Mouse (Mus musculus) embryonic facial prominence, embryonic 15.5 days (tissue): ENCODE measurements around the gene Smim14. TPM values are rescaled to one million over a fixed set of nuclear protein-coding genes. Genes with fewer than 3 reads are reported as not detected.

Experiments used
- ATAC-seq: fragments of 200-750 bp; cut with Nextera tagmentation; 2 replicates; pipeline ENCODE4 v1.8.0; 2017; ENCODE audit warnings: low read depth, moderate TSS enrichment; ENCODE audit not compliant: insufficient number of reproducible peaks, low FRiP score, low TSS enrichment
- H3K27ac ChIP-seq: fragments of 300-500 bp; sonication (generic); replicated peaks from 2 replicates; pipeline ENCODE4 v1.5.1; 2015; ENCODE audit warnings: mild to moderate bottlenecking, inconsistent platforms
- H3K27me3 ChIP-seq: fragments of 300-500 bp; sonication (generic); 2 replicates; pipeline ENCODE4 v1.6.1; 2015; ENCODE audit warnings: inconsistent platforms
- H3K36me3 ChIP-seq: fragments of 300-500 bp; sonication (generic); 2 replicates; pipeline ENCODE4 v1.6.1; 2015; ENCODE audit warnings: mild to moderate bottlenecking, inconsistent platforms
- H3K4me1 ChIP-seq: fragments of 300-500 bp; sonication (generic); 2 replicates; pipeline ENCODE4 v1.6.1; 2015; ENCODE audit warnings: inconsistent platforms
- H3K4me2 ChIP-seq: fragments of 300-500 bp; sonication (generic); replicated peaks from 2 replicates; pipeline ENCODE4 v1.6.1; 2015; ENCODE audit warnings: mild to moderate bottlenecking, inconsistent platforms
- H3K4me3 ChIP-seq: fragments of 300-500 bp; sonication (generic); replicated peaks from 2 replicates; pipeline ENCODE4 v1.5.1; 2015; ENCODE audit warnings: mild to moderate bottlenecking, inconsistent platforms
- H3K9ac ChIP-seq: fragments of 300-500 bp; sonication (generic); 2 replicates; pipeline ENCODE4 v1.6.1; 2015; ENCODE audit warnings: inconsistent platforms
- H3K9me3 ChIP-seq: fragments of 300-500 bp; sonication (generic); replicated peaks from 2 replicates; pipeline ENCODE4 v1.6.1; 2016; ENCODE audit warnings: inconsistent platforms
- WGBS: fragments of 180-500 bp; shearing (Covaris S2); methylation state at CpG from one replicate; pipeline ENCODE4 v1.1.7; 2015; 5-methylcytosine and 5-hydroxymethylcytosine counted together
- polyA plus RNA-seq: library from polyadenylated mRNA; unstranded; fragments of >200 nt; fragmentation: Nextera tagmentation; extraction: Ambion mirVana; gene quantifications from 2 replicates; pipeline ENCODE4 v1.2.1, GENCODE M21; 2015

Smim14 gene
- polyA plus RNA-seq, 1 experiment from 2014 or later: 142 TPM

DNA sequence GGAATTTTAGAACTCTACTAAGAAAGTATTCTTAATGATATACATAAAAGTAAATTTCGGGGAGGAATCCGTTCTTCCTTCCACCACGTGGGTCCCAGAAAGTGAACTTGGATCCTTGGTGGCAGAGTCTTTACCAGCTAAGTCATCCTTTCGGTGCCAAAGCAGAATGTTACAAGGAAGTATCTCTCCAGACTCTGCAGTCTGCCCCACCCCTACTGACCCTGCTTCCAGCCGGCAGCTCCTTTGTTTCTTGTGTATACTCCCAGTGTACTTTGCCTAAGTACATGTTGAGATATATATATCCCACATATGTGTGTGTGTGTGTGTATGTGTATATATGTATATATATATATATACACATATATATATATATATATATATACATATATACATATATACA lies 107.5 kb downstream of the Smim14 start:
- Histone ChIP-seq H3K4me1 (peaks cover 6% of the 10 kb centered on the region), H3K27me3 (no peaks in the 10 kb centered on the region), H3K4me3 (no peak overlapping the region), H3K27ac (no peak overlapping the region), H3K36me3 (peaks cover 28% of the 10 kb centered on the region), H3K4me2 (no peak overlapping the region), H3K9me3 (no peaks in the 10 kb centered on the region), H3K9ac (no peak overlapping the region)
- WGBS: 84% methylated on average over 5 of the region's 5 CpGs
- no peak for ATAC-seq

DNA sequence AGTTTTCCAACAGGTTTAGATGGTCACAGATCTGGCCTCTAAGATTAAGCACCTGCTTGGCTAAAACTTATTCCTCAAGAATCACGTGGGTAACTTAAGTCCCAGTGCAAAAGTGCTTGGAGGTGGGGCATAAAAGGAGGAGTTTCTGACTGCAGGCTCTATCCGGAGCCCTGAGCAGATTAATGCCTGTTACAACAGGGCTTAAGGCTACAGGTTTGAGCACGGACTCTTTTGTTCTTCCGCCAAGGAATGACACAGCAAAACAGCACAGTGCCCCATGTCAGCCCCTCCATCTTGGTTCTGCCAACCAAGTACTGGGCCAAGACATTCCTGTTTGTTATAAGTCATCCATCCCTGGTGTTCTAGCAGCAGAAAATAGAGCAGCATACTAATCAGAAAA lies 108.7 kb downstream of the Smim14 start:
- Histone ChIP-seq H3K9ac (no peak overlapping the region), H3K4me3 (no peak overlapping the region), H3K36me3 (peaks cover 39% of the 10 kb centered on the region), H3K27ac (no peak overlapping the region), H3K4me2 (no peak overlapping the region), H3K9me3 (no peaks in the 10 kb centered on the region), H3K27me3 (no peaks in the 10 kb centered on the region), H3K4me1 (no peaks in the 10 kb centered on the region; the same call in 1 of the 2 replicates)
- WGBS: 34% methylated on average over 4 of the region's 4 CpGs
- ATAC-seq: no peak

- Histone ChIP-seq H3K9ac (no peak overlapping the region), H3K36me3 (peaks cover 67% of the 10 kb centered on the region), H3K4me3 (no peak overlapping the region), H3K9me3 (no peaks in the 10 kb centered on the region), H3K27me3 (no peaks in the 10 kb centered on the region), H3K4me1 (no peaks in the 10 kb centered on the region), H3K27ac (no peak overlapping the region), H3K4me2 (no peak overlapping the region)
- 89% methylated on average over 5 of the region's 5 CpGs for WGBS
- no peak for ATAC-seq
Observed at GRCm38 (mm10) chr5:65425251-65425650, 111.7 kb downstream of the Smim14 start.

GRCm38 (mm10) chr5:65424215-65424614 lies 112.8 kb downstream of the Smim14 start:
- WGBS: 89% methylated on average over 6 of the region's 6 CpGs
- H3K9me3 ChIP-seq: no peaks in the 10 kb centered on the region
- ATAC-seq: no peak
- H3K27ac ChIP-seq: no peak overlapping the region
- H3K4me2 ChIP-seq: no peak overlapping the region
- H3K27me3 ChIP-seq: no peaks in the 10 kb centered on the region
- H3K4me1 ChIP-seq: no peaks in the 10 kb centered on the region
- H3K4me3 ChIP-seq: no peak overlapping the region
- peaks cover 72% of the 10 kb centered on the region for H3K36me3 ChIP-seq
- H3K9ac ChIP-seq: no peak overlapping the region

DNA sequence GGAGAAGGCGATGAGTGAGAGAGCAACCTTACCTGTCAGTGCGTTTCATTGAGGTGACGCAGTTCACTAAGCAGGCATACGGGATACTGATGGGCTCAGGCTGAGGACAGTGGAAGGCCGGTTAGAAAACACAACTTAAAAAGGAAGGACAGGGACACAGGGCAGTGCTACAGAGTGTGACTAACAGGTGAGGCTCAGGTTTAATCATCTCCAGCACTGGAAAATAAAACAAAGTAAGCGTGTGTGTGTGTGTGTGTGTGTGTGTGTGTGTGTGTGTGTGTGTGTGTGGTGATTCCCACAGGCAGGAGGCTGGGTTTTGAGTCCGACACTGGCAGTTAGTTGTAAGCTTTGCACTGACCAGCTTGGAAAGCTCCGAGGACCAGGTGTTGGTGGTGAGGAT lies 114.2 kb downstream of the Smim14 start:
- Histone ChIP-seq H3K36me3 (peaks cover 84% of the 10 kb centered on the region), H3K4me2 (no peak overlapping the region), H3K4me3 (no peak overlapping the region), H3K9me3 (no peaks in the 10 kb centered on the region), H3K4me1 (no peaks in the 10 kb centered on the region), H3K27me3 (no peaks in the 10 kb centered on the region), H3K27ac (no peak overlapping the region), H3K9ac (no peak overlapping the region)
- no peak for ATAC-seq
- 91% methylated on average over 8 of the region's 8 CpGs for WGBS

DNA sequence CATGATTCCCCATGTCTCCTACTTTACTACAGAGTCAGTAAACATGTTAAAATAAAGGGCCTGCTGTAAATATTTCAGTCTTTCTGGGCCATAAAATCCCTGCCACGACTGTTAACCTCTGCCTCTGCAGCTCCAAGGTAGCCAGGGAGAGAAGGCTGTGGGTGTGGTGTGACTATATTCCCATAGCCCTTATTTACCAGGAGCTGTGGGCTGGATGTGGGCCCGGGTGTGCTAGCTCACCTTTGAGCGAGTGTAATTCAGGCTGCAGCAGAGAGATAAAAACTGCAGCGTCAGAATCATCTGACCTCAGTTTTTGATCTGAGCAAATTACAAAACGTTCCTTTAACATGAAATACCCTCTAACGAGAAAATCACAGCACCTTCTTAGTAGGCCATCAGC lies 116.2 kb downstream of the Smim14 start:
- H3K4me1 ChIP-seq: peaks cover 7% of the 10 kb centered on the region
- no peak for ATAC-seq
- H3K9ac ChIP-seq: no peak overlapping the region
- 75% methylated on average over 6 of the region's 6 CpGs for WGBS
- H3K4me2 ChIP-seq: no peak overlapping the region
- H3K36me3 ChIP-seq: peaks cover 86% of the 10 kb centered on the region
- no peak overlapping the region for H3K4me3 ChIP-seq
- no peaks in the 10 kb centered on the region for H3K9me3 ChIP-seq
- no peaks in the 10 kb centered on the region for H3K27me3 ChIP-seq
- no peak overlapping the region for H3K27ac ChIP-seq

GRCm38 (mm10) chr5:65419136-65419535 lies 117.8 kb downstream of the Smim14 start:
- peaks cover 15% of the 10 kb centered on the region for H3K4me1 ChIP-seq
- no peaks in the 10 kb centered on the region for H3K9me3 ChIP-seq
- no peak overlapping the region for H3K4me2 ChIP-seq
- no peak overlapping the region for H3K4me3 ChIP-seq
- H3K27me3 ChIP-seq: no peaks in the 10 kb centered on the region
- no peak overlapping the region for H3K9ac ChIP-seq
- 63% methylated on average over 10 of the region's 10 CpGs for WGBS
- ATAC-seq: no peak
- no peak overlapping the region for H3K27ac ChIP-seq
- H3K36me3 ChIP-seq: peaks cover 74% of the 10 kb centered on the region

DNA sequence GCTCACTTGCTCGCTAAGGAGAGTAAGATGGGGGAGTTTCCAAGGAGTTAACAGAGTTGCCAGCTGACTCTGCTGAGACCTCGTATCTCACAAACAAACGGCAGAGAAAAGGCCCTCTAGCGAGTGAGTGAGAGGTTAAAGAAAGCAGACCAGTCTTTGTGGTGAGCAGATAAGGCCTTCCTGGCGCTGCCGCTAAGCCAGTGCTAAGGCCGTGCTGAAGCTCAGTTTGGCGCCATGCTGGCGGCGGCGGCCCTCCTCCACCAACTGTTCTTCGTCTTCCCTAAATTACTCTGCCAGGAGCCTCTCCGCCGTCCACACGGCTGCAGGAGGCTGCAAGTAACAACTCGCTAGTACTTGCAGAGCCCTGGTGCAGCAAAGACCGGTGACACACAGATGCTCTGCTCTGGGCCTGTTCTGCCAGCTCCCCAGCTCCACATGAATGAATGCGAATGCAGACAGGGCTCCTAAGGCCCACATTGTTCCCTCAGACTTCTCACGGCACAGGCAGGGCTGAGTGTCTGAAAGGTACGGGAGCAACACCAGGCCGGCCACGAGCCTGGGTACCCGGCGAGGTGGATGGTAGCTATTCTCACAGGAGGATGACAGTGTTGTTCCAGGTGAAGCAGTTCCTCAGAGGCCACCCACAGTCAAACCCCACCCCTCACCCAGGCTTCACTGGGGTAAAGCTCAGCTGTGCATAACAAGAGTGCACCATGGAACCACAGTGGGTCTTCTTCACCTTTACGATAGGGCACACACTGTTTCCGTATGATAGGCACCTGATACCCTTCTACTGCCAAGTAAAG lies 121.1 kb downstream of the Smim14 start:
- ATAC-seq: peak; percentile 78
- Histone ChIP-seq H3K36me3 (peaks cover 54% of the 10 kb centered on the region), H3K4me3 (no peak overlapping the region), H3K4me2 (peak overlapping the region; percentile 17; the same call in 1 of the 2 replicates), H3K27me3 (no peaks in the 10 kb centered on the region), H3K9ac (no peak overlapping the region), H3K4me1 (peaks cover 15% of the 10 kb centered on the region), H3K27ac (peak overlapping the region; percentile 83), H3K9me3 (no peaks in the 10 kb centered on the region)
- WGBS: 21% methylated on average over 26 of the region's 26 CpGs

GRCm38 (mm10) chr5:65407989-65408388 lies 129.0 kb downstream of the Smim14 start:
- peaks cover 60% of the 10 kb centered on the region for H3K36me3 ChIP-seq

DNA sequence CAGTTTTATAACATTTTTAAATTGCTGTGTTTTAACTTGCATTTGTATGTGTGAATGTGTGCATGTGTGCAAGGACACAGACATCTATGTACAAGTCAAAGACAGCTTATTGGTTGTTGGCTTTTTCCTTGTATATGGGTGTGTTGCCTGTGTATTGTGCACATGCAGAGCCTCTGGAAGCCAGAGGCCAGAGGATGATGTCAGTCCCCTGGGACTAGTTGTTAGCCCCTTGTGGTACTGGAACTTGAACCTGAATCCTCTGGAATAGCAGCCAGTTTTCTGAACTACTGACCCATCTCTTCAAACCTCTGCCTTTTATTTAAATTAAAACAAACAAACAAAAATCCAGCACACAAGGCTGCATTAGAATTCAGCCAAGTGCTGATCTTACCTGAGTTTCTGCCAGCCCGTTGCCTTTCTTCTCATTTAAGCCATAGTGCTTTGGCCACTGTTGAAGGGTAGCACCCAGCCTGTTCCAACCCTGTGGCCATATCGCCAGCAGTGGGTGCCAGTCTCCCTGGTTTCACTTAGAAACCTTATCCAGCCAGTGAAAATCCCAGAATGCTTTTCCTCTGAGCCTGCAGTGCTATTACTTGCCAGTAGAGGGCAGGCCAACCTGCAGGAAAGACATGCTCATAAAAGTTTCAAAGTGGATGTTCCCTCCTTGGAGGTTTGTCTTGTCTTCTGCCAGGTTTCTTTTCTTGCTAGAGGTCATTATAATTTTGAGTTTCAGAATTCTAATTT lies 135.6 kb downstream of the Smim14 start:
- no peak overlapping the region for H3K27ac ChIP-seq
- no peak overlapping the region for H3K4me3 ChIP-seq
- no peaks in the 10 kb centered on the region for H3K4me1 ChIP-seq
- ATAC-seq: no peak
- no peak overlapping the region for H3K4me2 ChIP-seq
- WGBS: 16% methylated on average over 2 of the region's 2 CpGs
- no peak overlapping the region for H3K9ac ChIP-seq
- H3K9me3 ChIP-seq: no peaks in the 10 kb centered on the region
- no peaks in the 10 kb centered on the region for H3K27me3 ChIP-seq
- peaks cover 71% of the 10 kb centered on the region for H3K36me3 ChIP-seq

More at GRCm38 (mm10) chr5:65407989-65408388, 129.0 kb downstream of the Smim14 start:
- no peak overlapping the region for H3K4me3 ChIP-seq
- H3K27ac ChIP-seq: no peak overlapping the region
- H3K9ac ChIP-seq: no peak overlapping the region
- no peak overlapping the region for H3K4me2 ChIP-seq
- no peaks in the 10 kb centered on the region for H3K9me3 ChIP-seq
- 40% methylated on average over 12 of the region's 12 CpGs for WGBS
- ATAC-seq: no peak
- no peaks in the 10 kb centered on the region for H3K27me3 ChIP-seq
- H3K4me1 ChIP-seq: no peaks in the 10 kb centered on the region
